Mouse (Mus musculus) monocyte, adult 5-6 weeks (primary cell): ENCODE measurements at regions not wholly inside any gene's neighbourhood (a gene's known extent, or its start where the extent isn't known, plus 50 kb on each side); places are given as distances from the start of the nearest gene placed in this dataset.
A peak's percentile ranks its signal among the peaks of the same experiment; 100 is the strongest.
"Not testable (repeated sequence)": the region's sequence is repeated elsewhere in the genome, so short reads cannot be mapped to it uniquely, and the experiment has no call there.

Experiments used
- ATAC-seq: fragments of 153-309, 156-312 bp; replicated peaks from 2 replicates; pipeline ENCODE4 v1.8.0; 2017; ENCODE audit warnings: mild to moderate bottlenecking; ENCODE audit not compliant: low TSS enrichment, insufficient number of reproducible peaks, severe bottlenecking, poor library complexity, low FRiP score

GRCm38 (mm10) chr10:117450240-117450569 is 70.4 kb upstream of the Cpsf6 start:
- ATAC-seq = no peak

GRCm38 (mm10) chr10:117449416-117450239 is 69.8 kb upstream of the Cpsf6 start:
- ATAC-seq = 0 out of 2 replicates have a peak, but pooled peaks have one; percentile 47

GRCm38 (mm10) chr10:117448783-117449182 is 69.0 kb upstream of the Cpsf6 start:
- ATAC-seq = not testable (repeated sequence)

- no peak for ATAC-seq
Observed at GRCm38 (mm10) chr10:117447626-117448025, 67.8 kb upstream of the Cpsf6 start.

GRCm38 (mm10) chr10:117447206-117447605 is 67.4 kb upstream of the Cpsf6 start:
- ATAC-seq = no peak

GRCm38 (mm10) chr10:117446776-117447175 is 67.0 kb upstream of the Cpsf6 start:
- ATAC-seq = no peak

- ATAC-seq = no peak
Observed at GRCm38 (mm10) chr10:117445801-117446490, 66.1 kb upstream of the Cpsf6 start.

GRCm38 (mm10) chr10:117445181-117445790 is 65.5 kb upstream of the Cpsf6 start:
- no peak for ATAC-seq

GRCm38 (mm10) chr10:117444761-117445160 is 64.9 kb upstream of the Cpsf6 start:
- ATAC-seq = no peak

- no peak for ATAC-seq
Observed at GRCm38 (mm10) chr10:117443426-117444350, 63.9 kb upstream of the Cpsf6 start.

- ATAC-seq = no peak
Observed at GRCm38 (mm10) chr10:117441979-117442803, 62.4 kb upstream of the Cpsf6 start.

- no peak for ATAC-seq
Observed at GRCm38 (mm10) chr10:117441121-117441978, 61.5 kb upstream of the Cpsf6 start.

GRCm38 (mm10) chr10:117440225-117440976 is 60.6 kb upstream of the Cpsf6 start:
- ATAC-seq = no peak

GRCm38 (mm10) chr10:117439206-117440110 is 59.6 kb upstream of the Cpsf6 start:
- no peak for ATAC-seq

- ATAC-seq = no peak
Observed at GRCm38 (mm10) chr10:117438614-117439193, 58.9 kb upstream of the Cpsf6 start.
